Mouse (Mus musculus) cerebellum, adult 2 months (tissue): ENCODE measurements at regions not wholly inside any gene's neighbourhood (a gene's known extent, or its start where the extent isn't known, plus 50 kb on each side); places are given as distances from the start of the nearest gene placed in this dataset.

ENCODE experiments used
- CTCF ChIP-seq: fragments of 200-500 bp; IDR thresholded peaks from 2 replicates; pipeline ENCODE4 v1.5.1; 2011; ENCODE audit warnings: low read depth, mild to moderate bottlenecking, control low read depth, low read length, moderate library complexity, borderline replicate concordance; ENCODE audit not compliant: insufficient read depth
- POLR2A ChIP-seq: fragments of 200-500 bp; IDR thresholded peaks from 2 replicates; pipeline ENCODE4 v1.6.1; 2011; ENCODE audit warnings: low read length, control low read depth, borderline replicate concordance; ENCODE audit not compliant: insufficient read depth

GRCm38 (mm10) chr6:36604802-36605201, 205.2 kb downstream of the Ptn start:
- TF ChIP-seq CTCF (no peak), POLR2A (no peak)
